Mouse (Mus musculus) adrenal gland, postnatal 10 days (tissue): ENCODE results near the gene Cxcl12. TPM values are rescaled to one million over a fixed set of nuclear protein-coding genes. Genes with fewer than 3 reads are reported as not detected.

ENCODE experiments used
- DNase-seq: peaks from one replicate; pipeline ENCODE4 v3.0.0; 2021; ENCODE audit warnings: mixed read lengths
- total RNA-seq, 2 experiments: library from RNA; stranded (reverse); gene quantifications; 2 replicates each; pipeline ENCODE4 v1.2.3; 2021

Cxcl12 gene
- total RNA-seq, 2 experiments from 2014 or later, result 113 to 126 TPM

- DNase-seq, result no peak
Measured at GRCm38 (mm10) chr6:117175113-117175793, 6.9 kb downstream of the Cxcl12 start.

GRCm38 (mm10) chr6:117176406-117176805 is 8.1 kb downstream of the Cxcl12 start:
- no peak for DNase-seq

DNA sequence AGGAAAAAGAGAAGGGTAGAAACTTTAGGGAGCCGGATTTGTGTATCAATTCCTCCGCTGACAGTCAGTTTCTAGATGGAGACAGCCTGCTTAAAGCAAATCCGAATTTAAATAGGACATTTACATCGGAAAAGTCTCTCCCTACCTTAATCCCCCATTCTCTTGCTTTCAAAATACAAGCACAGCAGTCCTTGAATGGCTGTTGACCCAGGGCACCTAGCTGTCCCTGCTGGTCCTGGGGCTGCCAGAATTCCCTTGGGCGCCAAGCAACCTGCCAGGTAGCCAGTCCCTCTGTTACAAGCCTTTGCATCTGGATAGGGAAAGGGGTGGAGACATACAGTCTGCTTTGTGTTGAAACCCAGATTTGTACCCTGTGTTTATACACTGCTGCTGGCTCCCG is 12.0 kb downstream of the Cxcl12 start:
- DNase-seq, result no peak

DNA sequence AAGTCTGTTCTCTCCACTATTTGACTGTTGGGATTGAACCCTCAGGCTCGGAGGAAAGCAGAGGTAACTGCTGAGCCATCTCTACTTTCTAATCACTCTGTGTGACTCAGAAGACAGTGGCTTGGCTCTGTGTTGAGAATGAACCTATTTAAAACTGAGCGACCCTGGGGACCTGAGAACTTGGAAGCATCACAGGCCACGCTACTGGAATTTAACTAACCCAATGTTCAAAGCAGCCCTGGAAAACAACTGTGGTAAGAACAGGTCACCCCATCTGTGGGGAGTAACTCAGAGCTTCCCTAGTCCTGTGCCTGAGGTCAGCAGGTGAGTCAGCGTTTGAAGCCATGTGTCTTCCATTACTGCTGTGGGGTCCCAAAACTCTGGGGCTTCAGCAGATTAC is 17.0 kb downstream of the Cxcl12 start:
- DNase-seq, result no peak

DNA sequence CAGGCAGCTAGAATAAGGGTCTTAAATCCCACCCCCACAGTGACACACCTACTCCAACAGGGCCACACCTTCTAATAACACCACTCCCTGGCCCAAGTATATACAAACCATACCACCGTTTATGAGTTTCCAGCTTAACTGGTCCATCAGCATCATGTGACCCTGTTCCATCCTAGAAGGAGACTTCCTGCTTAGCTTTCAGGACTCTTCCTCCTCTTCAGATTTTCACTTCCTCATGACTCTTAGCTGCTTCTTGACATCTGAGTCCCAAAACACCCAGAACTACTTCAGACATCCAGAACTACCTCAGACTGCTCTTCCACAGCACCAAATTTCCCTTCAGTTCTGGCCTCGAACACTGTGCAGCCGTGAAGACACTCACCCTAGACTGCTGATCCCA is 22.1 kb downstream of the Cxcl12 start:
- DNase-seq, result no peak

DNA sequence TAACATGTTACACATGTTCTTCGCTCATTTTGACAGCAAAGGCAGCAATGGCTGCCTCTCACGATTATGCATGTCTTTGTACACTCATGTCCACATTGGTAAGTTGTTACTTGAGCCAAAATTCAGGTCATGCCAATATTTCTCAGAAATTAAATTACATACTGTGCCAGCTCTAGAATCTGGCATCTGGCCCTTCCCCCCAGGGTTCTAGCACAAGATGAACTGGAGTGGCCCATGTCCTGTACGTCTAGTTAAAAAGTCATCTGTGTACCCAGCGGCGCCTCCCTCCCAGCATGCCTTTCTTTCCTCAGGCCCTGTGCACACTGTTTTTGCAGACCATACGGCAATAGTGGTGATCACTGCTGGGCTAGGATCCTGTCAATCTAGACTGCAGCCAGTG is 23.4 kb downstream of the Cxcl12 start:
- DNase-seq, result no peak

GRCm38 (mm10) chr6:117192678-117193077 is 24.3 kb downstream of the Cxcl12 start:
- DNase-seq, result no peak

GRCm38 (mm10) chr6:117195270-117195669 is 26.9 kb downstream of the Cxcl12 start:
- DNase-seq, result no peak

DNA sequence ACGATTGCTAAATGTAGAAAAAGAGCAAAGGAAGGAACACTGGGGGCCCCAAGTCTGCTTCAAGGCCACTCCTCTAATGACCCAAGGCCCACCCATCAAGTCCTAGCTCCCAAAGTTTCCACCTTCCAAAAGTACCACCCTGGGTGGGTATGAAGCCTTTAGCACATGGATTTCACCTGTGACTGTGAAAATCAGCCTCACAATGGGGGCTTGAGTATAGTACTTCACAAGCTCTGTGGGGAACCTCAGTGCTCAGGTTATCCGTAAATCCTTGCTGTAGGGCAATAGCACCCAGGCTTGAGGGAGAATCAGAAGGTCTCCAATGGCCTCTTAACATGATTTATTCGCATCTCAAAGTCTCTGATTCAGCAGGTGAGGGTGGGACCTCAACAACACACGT is 30.5 kb downstream of the Cxcl12 start:
- no peak for DNase-seq

- DNase-seq, result no peak
Measured at GRCm38 (mm10) chr6:117199718-117200117, 31.4 kb downstream of the Cxcl12 start.

DNA sequence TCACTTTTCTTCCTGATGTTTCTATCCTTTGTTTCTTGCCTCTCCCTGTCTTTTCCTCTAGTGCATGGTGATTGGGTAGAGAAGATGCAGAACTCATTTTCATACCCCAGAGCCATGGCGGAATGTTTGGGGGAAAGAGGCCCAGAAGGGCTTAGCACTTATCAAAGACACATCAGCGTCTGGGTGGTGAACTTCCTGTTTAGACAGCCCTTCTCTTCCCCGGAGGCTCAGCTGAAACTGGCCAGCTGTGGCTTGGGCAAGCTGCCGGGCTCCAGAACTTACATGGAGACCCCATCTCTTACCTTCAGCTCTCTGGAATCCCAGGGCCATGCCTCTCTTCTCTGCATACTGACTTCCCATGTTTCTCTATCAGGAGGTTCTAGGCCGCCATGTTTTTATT is 32.6 kb downstream of the Cxcl12 start:
- no peak for DNase-seq

GRCm38 (mm10) chr6:117201396-117201795 is 33.1 kb downstream of the Cxcl12 start:
- DNase-seq, result no peak

DNA sequence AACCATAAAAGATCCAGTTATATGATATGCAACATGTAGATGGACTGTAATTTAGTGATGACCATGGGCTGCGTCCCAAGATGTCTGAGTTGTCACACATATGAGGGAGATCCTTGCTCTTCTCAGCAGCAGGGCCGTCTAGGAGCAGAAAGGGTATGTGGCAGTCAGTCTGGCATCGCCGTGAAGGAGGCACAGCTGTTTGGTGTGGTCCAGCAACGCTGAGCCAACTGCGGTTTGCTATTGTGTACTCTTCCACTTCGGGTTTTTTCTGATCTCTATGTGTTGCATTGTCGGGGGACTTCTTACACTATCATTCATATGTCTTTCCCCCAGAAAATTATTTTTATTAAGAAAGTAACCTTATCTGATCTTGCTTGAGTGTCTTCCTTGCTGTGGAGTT is 33.5 kb downstream of the Cxcl12 start:
- no peak for DNase-seq

- no peak for DNase-seq
Measured at GRCm38 (mm10) chr6:117202856-117203400, 34.6 kb downstream of the Cxcl12 start.

DNA sequence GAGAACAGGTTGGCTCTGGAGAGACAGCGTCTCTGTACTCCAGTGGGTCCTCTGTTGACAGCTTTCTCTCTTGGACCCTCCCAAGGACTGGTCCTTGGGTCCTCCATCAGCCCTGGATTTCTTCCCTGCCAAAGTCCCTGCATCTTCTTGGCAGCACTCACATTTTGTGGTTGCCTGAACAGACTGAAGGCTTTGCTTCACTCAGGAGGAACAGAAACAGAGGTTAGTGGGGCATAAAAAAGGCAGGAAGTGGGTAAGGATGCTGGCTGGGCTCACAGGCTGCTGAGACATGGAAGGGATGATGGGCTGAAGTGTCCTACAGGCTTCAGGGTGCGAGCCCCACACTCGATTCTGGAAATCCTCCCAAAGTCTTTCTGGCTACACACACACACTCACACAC is 35.8 kb downstream of the Cxcl12 start:
- DNase-seq, result no peak

GRCm38 (mm10) chr6:117206834-117207233 is 38.5 kb downstream of the Cxcl12 start:
- no peak for DNase-seq

DNA sequence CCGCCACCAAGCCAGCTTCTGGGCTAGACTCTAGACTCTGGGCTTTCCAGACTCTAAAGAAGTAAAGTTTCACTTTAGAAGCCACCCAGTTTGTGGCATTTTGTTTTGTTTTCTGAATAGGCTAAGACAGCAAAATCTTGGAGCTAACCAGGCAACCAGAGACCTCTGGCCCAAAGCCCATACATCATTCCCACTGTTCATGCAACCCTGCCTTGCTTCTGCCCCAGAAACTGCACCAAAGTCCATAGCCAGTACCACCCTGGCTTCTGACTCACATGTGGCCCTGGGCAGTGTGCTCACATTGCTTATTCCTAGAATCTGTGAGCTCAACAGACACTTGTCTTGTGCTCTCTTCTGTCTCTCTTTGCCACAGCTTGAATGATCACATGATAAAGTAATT is 39.0 kb downstream of the Cxcl12 start:
- no peak for DNase-seq

- no peak for DNase-seq
Measured at GRCm38 (mm10) chr6:117210086-117210485, 41.8 kb downstream of the Cxcl12 start.

GRCm38 (mm10) chr6:117210536-117210935 is 42.2 kb downstream of the Cxcl12 start:
- DNase-seq, result no peak

GRCm38 (mm10) chr6:117214506-117214905 is 46.2 kb downstream of the Cxcl12 start:
- DNase-seq, result no peak

DNA sequence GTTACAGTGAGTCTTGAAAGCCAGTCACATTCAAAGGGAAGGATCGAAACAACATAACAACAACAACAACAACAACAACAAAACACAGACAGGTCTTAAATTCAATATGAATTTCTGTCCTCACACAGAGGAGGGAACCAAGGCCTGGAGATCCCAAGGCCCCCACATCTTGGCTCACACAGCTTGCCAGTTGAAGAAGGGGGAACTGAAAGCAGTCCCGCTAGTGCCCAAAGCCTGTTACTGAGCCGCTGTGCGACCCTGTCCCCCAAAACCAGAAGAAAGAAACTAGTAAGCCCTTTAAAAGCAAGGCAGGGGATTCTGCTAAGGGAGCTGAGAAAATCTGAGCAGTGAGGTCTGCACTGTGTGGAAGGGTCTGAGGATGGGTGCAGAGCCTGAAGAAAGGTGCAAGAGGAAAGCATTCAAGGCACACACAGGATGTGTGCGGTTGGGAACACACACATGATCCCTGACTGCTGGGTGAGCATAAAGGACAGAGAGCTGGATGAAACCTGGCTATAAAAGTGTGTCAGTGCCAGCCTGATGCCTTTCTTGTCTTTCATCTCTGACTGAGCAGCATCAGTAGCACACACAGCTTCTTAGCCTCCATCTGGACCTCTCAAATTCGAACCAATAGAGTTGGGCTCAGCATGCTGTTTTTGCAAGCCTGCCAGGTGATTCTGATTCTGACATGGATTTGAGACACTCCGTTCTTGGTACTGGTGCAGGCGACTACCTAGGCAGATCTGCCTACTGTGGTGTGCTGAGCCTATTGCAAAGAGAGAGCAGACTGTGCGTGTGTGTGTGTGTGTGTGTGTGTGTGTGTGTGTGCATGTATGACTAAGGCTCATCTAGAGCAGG is 50.3 kb downstream of the Cxcl12 start:
- no peak for DNase-seq

- no peak for DNase-seq
Measured at GRCm38 (mm10) chr6:117219300-117219680, 51.0 kb downstream of the Cxcl12 start.

GRCm38 (mm10) chr6:117219911-117220481 is 51.7 kb downstream of the Cxcl12 start:
- no peak for DNase-seq
